In genomic region chr17:8369171-8369570, GRCm38 (mm10) we compare ENCODE assay signal across 12 mouse cellular contexts. TPM values are rescaled to one million over a fixed set of nuclear protein-coding genes. Genes with fewer than 3 reads are reported as not detected.
DNase-seq lines count a peak whose midpoint lies in the region; ATAC-seq lines count a peak whose summit lies in the region.
"Had no signal": no experiment of that assay in that cellular context is flagged by ENCODE, and none has a peak within 500 bp of the region (broad histone marks: within the 10 kb centered on the region; RNA-seq: fewer than 3 reads in every experiment).

No protein-coding gene starts in this region.

- peak; percentile 45 for DNase-seq in retina, postnatal 1 day
- no peak for DNase-seq in retina, embryonic 14.5 days (ENCODE audit: low spot score)
- DNase-seq in hindbrain, embryonic 10.5 days (ENCODE audit: low spot score), result no peak
- DNase-seq in adrenal gland, postnatal 25 days, result no peak
- DNase-seq in heart, postnatal 4 days, result no peak
- no peak for DNase-seq in adrenal gland, adult 18-20 months (ENCODE audit: low spot score in 2 of 2)
- DNase-seq: gastrocnemius, adult 2 months had no signal

- peaks cover 9% of the 10 kb centered on the region for H3K27me3 ChIP-seq in hindbrain, embryonic 10.5 days (ENCODE audit: insufficient read depth, poor library complexity, severe bottlenecking)
- no peaks in the 10 kb centered on the region for H3K27me3 ChIP-seq in midbrain, embryonic 13.5 days

- peak overlapping the region; percentile 47 for H3K4me2 ChIP-seq in midbrain, embryonic 13.5 days (replicated peaks)
- H3K4me2 ChIP-seq: heart, embryonic 11.5 days; kidney, embryonic 15.5 days had no signal

- peak overlapping the region; percentile 90 for H3K27ac ChIP-seq in hindbrain, embryonic 10.5 days
- peak overlapping the region; percentile 100 for H3K27ac ChIP-seq in midbrain, embryonic 13.5 days
- H3K27ac ChIP-seq: gastrocnemius, adult 2 months; kidney, embryonic 15.5 days had no signal

- H3K4me3 ChIP-seq in hindbrain, embryonic 10.5 days, result no peak overlapping the region
- H3K4me3 ChIP-seq in midbrain, embryonic 13.5 days (replicated peaks), result peak overlapping the region; percentile 4; the same call in 1 of the 2 replicates
- H3K4me3 ChIP-seq: gastrocnemius, adult 2 months; kidney, embryonic 15.5 days had no signal

- 61% methylated on average over 2 of the region's 2 CpGs for WGBS in hindbrain, embryonic 10.5 days
- 28% methylated on average over 2 of the region's 2 CpGs for WGBS in midbrain, embryonic 13.5 days

- no peaks in the 10 kb centered on the region for H3K36me3 ChIP-seq in hindbrain, embryonic 10.5 days
- H3K36me3 ChIP-seq in midbrain, embryonic 13.5 days, result no peaks in the 10 kb centered on the region
- H3K36me3 ChIP-seq: kidney, embryonic 15.5 days had no signal

- no peak for ATAC-seq in midbrain, embryonic 13.5 days
- ATAC-seq: CD4-positive, CD25-positive, alpha-beta regulatory T cell, adult 4 months had no signal

- peaks cover 69% of the 10 kb centered on the region for H3K4me1 ChIP-seq in hindbrain, embryonic 10.5 days (replicated peaks)
- H3K4me1 ChIP-seq in midbrain, embryonic 13.5 days (replicated peaks), result peaks cover 71% of the 10 kb centered on the region

- H3K9me3 ChIP-seq in hindbrain, embryonic 10.5 days, result no peaks in the 10 kb centered on the region
- H3K9me3 ChIP-seq in midbrain, embryonic 13.5 days, result no peaks in the 10 kb centered on the region
- H3K9me3 ChIP-seq: kidney, embryonic 15.5 days had no signal

- H3K9ac ChIP-seq in midbrain, embryonic 13.5 days (replicated peaks), result no peak overlapping the region
- H3K9ac ChIP-seq: kidney, embryonic 15.5 days had no signal

RNA-seq across cellular contexts. Expression of gene T2, which starts 13.4 kb away (rescaled TPM):
- polyA plus RNA-seq in hindbrain, embryonic 10.5 days (2016; fragmentation: Nextera tagmentation; extraction: Ambion mirVana), result 0.42 and 0.82 TPM in 2 replicates
- 0.46 and 0.66 TPM in 2 replicates for polyA plus RNA-seq in midbrain, embryonic 13.5 days (2015; fragmentation: Nextera tagmentation; extraction: Ambion mirVana)
- not detected in 2 replicates for total RNA-seq in adrenal gland, postnatal 25 days (2021)
- under 1 TPM; 0.48 to 0.56 TPM for total RNA-seq in heart, postnatal 4 days (2021)
- not detected for total RNA-seq in adrenal gland, adult 18-20 months (2021)
- total RNA-seq: gastrocnemius, adult 2 months had no signal
- polyA plus RNA-seq: liver, embryonic 16.5 days had no signal

RNA-seq across cellular contexts. Expression of gene Prr18, which starts 31.9 kb away (rescaled TPM):
- polyA plus RNA-seq in hindbrain, embryonic 10.5 days (2016; fragmentation: Nextera tagmentation; extraction: Ambion mirVana), result 0.44 and 0.89 TPM in 2 replicates
- polyA plus RNA-seq in midbrain, embryonic 13.5 days (2015; fragmentation: Nextera tagmentation; extraction: Ambion mirVana), result 7.9 and 9.1 TPM in 2 replicates
- total RNA-seq in adrenal gland, postnatal 25 days (2021), result 0.43 and 0.95 TPM in 2 replicates
- total RNA-seq in heart, postnatal 4 days (2021), result under 1 TPM; 0.17 to 0.18 TPM
- under 1 TPM; 0.30 to 0.35 TPM for total RNA-seq in adrenal gland, adult 18-20 months (2021)
- polyA plus RNA-seq: CD4-positive, CD25-positive, alpha-beta regulatory T cell, adult 4 months had no signal

RNA-seq across cellular contexts. Expression of gene Sft2d1, which starts 58.3 kb away (rescaled TPM):
- polyA plus RNA-seq in hindbrain, embryonic 10.5 days (2016; fragmentation: Nextera tagmentation; extraction: Ambion mirVana), result 76.0 and 97.4 TPM in 2 replicates
- polyA plus RNA-seq in midbrain, embryonic 13.5 days (2015; fragmentation: Nextera tagmentation; extraction: Ambion mirVana), result 153 and 155 TPM in 2 replicates
- total RNA-seq in adrenal gland, postnatal 25 days (2021), result 50.8 and 67.0 TPM in 2 replicates
- total RNA-seq in heart, postnatal 4 days (2021), result 10 to 100 TPM; 28.6 to 31.6 TPM
- total RNA-seq in adrenal gland, adult 18-20 months (2021), result 10 to 100 TPM; 38.1 to 43.2 TPM
